Mouse (Mus musculus): ENCODE results near the gene Gast. TPM values are rescaled to one million over a fixed set of nuclear protein-coding genes. Genes with fewer than 3 reads are reported as not detected.
A peak's percentile ranks its signal among the peaks of the same experiment; 100 is the strongest.
"Not testable (repeated sequence)": the region's sequence is repeated elsewhere in the genome, so short reads cannot be mapped to it uniquely, and the experiment has no call there.

Gast gene
- total and polyA plus RNA-seq, 2 experiments from 2014 or later: not detected

DNA sequence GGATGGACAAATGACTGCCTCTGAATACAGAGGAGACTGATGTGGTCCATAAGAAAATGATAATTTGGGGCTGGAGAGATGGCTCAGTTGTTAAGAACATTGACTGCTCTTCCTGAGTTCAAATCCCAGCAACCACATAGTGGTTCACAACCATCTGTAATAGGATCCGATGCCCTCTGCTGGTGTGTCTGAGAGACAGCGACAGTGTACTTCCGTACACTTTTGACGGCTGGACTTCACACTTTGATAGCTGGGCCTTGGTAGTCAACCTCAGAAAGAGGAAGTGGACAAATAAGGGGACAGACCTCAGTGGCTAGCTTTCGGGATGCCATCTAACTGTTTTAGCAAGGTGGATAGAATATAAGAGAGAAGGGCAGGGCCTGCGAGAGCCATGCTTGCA is 26.0 kb downstream of the Gast start:
- Histone ChIP-seq H3K27ac (ENCODE audit: low read depth) (no peak overlapping the region), H3K27me3 (ENCODE audit: control insufficient read depth, insufficient read depth, low read length) (peaks cover 36% of the 10 kb centered on the region), H3K36me3 (replicated peaks; ENCODE audit: control insufficient read depth, insufficient read depth, low read length) (no peaks in the 10 kb centered on the region), H3K4me3 (ENCODE audit: low read depth, low read length) (no peak overlapping the region), H3K4me2 (ENCODE audit: low read depth, low read length) (no peak overlapping the region), H3K9ac (replicated peaks; ENCODE audit: low read depth, low read length) (no peak overlapping the region), H3K4me1 (ENCODE audit: control insufficient read depth, insufficient read depth) (no peaks in the 10 kb centered on the region), H3K9me3 (replicated peaks; ENCODE audit: control insufficient read depth, low read length) (no peaks in the 10 kb centered on the region)
- 72% methylated on average over 6 of the region's 6 CpGs for WGBS
- TF ChIP-seq EP300 (IDR thresholded peaks at IDR 0.05; ENCODE audit: low read depth) (no peak), CTCF (IDR thresholded peaks at IDR 0.05; ENCODE audit: low read depth) (no peak)
- no peak for ATAC-seq (ENCODE audit: insufficient read depth, low read depth)
- no peak for DNase-seq (ENCODE audit: low spot score)

DNA sequence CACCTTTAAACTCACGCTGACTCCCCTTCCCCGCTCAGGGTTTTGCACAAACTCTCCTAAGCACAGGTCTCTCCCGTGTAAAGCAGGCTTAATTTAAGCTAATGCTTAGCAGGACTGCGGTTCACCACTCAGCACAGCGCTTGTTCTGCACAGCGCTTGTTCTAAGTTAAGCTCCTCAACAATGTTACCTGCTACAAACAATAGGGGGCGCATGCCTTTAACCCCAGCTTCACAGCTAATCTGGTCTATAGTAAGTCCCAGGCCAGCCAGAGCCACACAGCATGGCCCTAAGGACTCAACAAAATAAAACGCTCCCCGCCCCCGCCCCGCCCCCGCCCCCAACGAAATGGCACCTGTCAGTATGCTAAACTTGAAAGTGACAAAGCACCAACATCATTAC is 26.9 kb downstream of the Gast start:
- DNase-seq (ENCODE audit: low spot score); H3K36me3 ChIP-seq (replicated peaks; ENCODE audit: control insufficient read depth, insufficient read depth, low read length); H3K9ac ChIP-seq (replicated peaks; ENCODE audit: low read depth, low read length); H3K27ac ChIP-seq (ENCODE audit: low read depth); H3K4me3 ChIP-seq (ENCODE audit: low read depth, low read length); H3K4me2 ChIP-seq (ENCODE audit: low read depth, low read length); ATAC-seq (ENCODE audit: insufficient read depth, low read depth); H3K4me1 ChIP-seq (ENCODE audit: control insufficient read depth, insufficient read depth); H3K9me3 ChIP-seq (replicated peaks; ENCODE audit: control insufficient read depth, low read length): not testable (repeated sequence)
- WGBS: no CpG with 5 or more reads among the region's 13 CpGs
- peaks cover 35% of the 10 kb centered on the region for H3K27me3 ChIP-seq (ENCODE audit: control insufficient read depth, insufficient read depth, low read length)

DNA sequence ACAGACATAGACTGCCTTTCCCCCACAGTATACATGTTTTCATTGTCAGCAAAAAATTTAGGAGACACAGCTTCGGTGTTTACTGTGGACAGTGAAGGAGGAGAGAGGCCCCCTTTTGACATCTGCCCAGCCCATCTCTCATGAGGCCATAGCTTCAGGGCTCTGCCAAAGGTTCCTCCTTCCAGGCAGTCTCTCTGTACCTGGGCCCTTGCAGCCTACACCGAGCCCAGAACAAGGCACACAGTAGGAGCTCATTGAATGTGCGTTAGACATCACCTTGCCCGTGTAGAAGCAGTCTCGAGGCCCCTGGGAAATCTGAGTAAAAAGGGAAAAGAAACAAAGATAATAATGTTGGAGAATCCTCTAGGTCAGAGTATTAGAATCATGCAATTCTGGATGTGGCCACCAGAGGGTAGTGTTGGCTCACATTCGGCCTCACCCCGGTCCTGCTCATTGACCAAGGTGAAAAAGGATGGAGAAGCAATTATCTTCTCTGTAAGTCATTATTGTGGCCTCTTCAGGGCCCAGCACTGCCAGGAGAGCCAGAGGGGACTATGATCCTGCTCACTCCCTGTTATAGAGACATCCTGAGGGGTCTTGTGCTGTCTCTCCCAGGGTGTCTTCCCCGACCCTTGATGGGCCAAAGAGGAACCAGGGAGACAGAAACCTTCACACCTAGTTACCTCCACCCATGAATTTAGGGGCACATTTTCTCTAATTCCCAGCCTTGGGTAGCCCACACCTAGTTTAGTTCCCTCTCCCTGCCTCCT is 28.2 kb downstream of the Gast start:
- TF ChIP-seq CTCF (IDR thresholded peaks at IDR 0.05; ENCODE audit: low read depth) (peak; percentile 89), EP300 (IDR thresholded peaks at IDR 0.05; ENCODE audit: low read depth) (no peak)
- H3K9me3 ChIP-seq (replicated peaks; ENCODE audit: control insufficient read depth, low read length): no peaks in the 10 kb centered on the region
- H3K4me2 ChIP-seq (ENCODE audit: low read depth, low read length): no peak overlapping the region
- H3K9ac ChIP-seq (replicated peaks; ENCODE audit: low read depth, low read length): no peak overlapping the region
- no peaks in the 10 kb centered on the region for H3K36me3 ChIP-seq (replicated peaks; ENCODE audit: control insufficient read depth, insufficient read depth, low read length)
- no peak overlapping the region for H3K27ac ChIP-seq (ENCODE audit: low read depth)
- peaks cover 23% of the 10 kb centered on the region for H3K27me3 ChIP-seq (ENCODE audit: control insufficient read depth, insufficient read depth, low read length)
- WGBS: 14% methylated on average over 8 of the region's 8 CpGs
- H3K4me1 ChIP-seq (ENCODE audit: control insufficient read depth, insufficient read depth): no peaks in the 10 kb centered on the region
- DNase-seq (ENCODE audit: low spot score) (peak; percentile 62), ATAC-seq (ENCODE audit: insufficient read depth, low read depth) (peak; percentile 55)
- H3K4me3 ChIP-seq (ENCODE audit: low read depth, low read length): no peak overlapping the region

DNA sequence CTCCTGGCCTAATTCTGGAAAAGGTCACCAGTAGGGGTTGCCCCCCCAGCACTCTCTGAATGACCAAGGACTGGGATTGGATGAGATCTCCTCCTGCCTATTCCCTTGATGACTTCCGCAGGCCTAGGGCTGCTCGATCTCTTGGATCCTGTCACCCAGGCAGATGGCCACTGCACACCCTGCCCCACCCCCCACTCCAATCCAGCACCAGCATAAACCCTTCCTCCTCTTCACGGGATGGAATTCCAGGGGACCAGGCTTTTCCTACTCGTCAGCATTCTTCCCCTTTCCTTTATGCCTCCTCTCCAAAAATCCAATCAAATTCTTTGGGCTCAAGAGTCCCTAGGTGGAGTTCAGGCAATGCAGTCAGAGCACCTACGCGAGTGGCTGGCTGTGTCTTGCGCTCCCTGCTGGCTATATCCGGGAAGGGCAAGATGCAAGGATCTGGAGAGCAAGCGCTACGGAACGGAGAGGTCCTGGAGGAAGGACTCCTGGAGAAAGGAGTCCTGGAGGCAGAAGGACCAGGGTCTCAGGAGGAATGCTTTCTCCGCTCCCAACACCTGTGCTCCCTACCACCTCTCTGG is 28.9 kb downstream of the Gast start:
- no peaks in the 10 kb centered on the region for H3K9me3 ChIP-seq (replicated peaks; ENCODE audit: control insufficient read depth, low read length)
- H3K27ac ChIP-seq (ENCODE audit: low read depth): no peak overlapping the region
- no peak overlapping the region for H3K9ac ChIP-seq (replicated peaks; ENCODE audit: low read depth, low read length)
- peak; percentile 64 for ATAC-seq (ENCODE audit: insufficient read depth, low read depth)
- no peaks in the 10 kb centered on the region for H3K36me3 ChIP-seq (replicated peaks; ENCODE audit: control insufficient read depth, insufficient read depth, low read length)
- peaks cover 21% of the 10 kb centered on the region; the same call in 1 of the 2 replicates for H3K27me3 ChIP-seq (ENCODE audit: control insufficient read depth, insufficient read depth, low read length)
- WGBS: 17% methylated on average over 12 of the region's 12 CpGs
- TF ChIP-seq EP300 (IDR thresholded peaks at IDR 0.05; ENCODE audit: low read depth) (no peak), CTCF (IDR thresholded peaks at IDR 0.05; ENCODE audit: low read depth) (peak; percentile 84)
- H3K4me2 ChIP-seq (ENCODE audit: low read depth, low read length): no peak overlapping the region
- H3K4me3 ChIP-seq (ENCODE audit: low read depth, low read length): no peak overlapping the region
- DNase-seq (ENCODE audit: low spot score): peak; percentile 51
- no peaks in the 10 kb centered on the region for H3K4me1 ChIP-seq (ENCODE audit: control insufficient read depth, insufficient read depth)

DNA sequence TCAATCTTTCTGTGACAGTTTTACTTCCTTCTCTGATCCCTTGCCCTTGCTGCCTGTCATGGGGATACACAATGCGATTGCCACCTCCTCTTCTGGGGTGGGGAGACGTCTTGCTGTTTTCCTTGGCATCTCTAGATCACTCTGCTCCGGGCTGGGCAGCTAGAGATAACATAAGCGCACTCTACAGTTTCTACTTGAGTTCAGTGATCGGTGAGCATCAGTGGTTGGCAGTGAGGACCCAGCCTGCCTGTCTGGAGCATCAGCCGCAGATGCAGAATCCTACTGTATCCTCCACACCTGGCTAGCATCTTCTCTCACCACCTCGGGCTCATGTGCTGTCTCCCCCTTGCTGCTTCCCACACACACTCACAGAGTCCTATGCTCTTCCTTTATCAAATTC is 34.9 kb downstream of the Gast start:
- Histone ChIP-seq H3K4me3 (ENCODE audit: low read depth, low read length) (no peak overlapping the region), H3K4me1 (ENCODE audit: control insufficient read depth, insufficient read depth) (no peaks in the 10 kb centered on the region), H3K9me3 (replicated peaks; ENCODE audit: control insufficient read depth, low read length) (no peaks in the 10 kb centered on the region), H3K9ac (replicated peaks; ENCODE audit: low read depth, low read length) (no peak overlapping the region), H3K27ac (ENCODE audit: low read depth) (no peak overlapping the region), H3K36me3 (replicated peaks; ENCODE audit: control insufficient read depth, insufficient read depth, low read length) (peaks cover 51% of the 10 kb centered on the region), H3K4me2 (ENCODE audit: low read depth, low read length) (no peak overlapping the region), H3K27me3 (ENCODE audit: control insufficient read depth, insufficient read depth, low read length) (no peaks in the 10 kb centered on the region)
- TF ChIP-seq EP300 (IDR thresholded peaks at IDR 0.05; ENCODE audit: low read depth) (no peak), CTCF (IDR thresholded peaks at IDR 0.05; ENCODE audit: low read depth) (no peak)
- WGBS: 53% methylated on average over 7 of the region's 7 CpGs
- ATAC-seq (ENCODE audit: insufficient read depth, low read depth): no peak
- DNase-seq (ENCODE audit: low spot score): no peak

Data from heart, postnatal 0 days (tissue).